Mouse (Mus musculus): ENCODE results near the gene Tbc1d8. TPM values are rescaled to one million over a fixed set of nuclear protein-coding genes. Genes with fewer than 3 reads are reported as not detected.
A peak's percentile ranks its signal among the peaks of the same experiment; 100 is the strongest.

The Tbc1d8 gene
- polyA plus RNA-seq, 1 experiment from 2014 or later = 10.3 TPM

DNA sequence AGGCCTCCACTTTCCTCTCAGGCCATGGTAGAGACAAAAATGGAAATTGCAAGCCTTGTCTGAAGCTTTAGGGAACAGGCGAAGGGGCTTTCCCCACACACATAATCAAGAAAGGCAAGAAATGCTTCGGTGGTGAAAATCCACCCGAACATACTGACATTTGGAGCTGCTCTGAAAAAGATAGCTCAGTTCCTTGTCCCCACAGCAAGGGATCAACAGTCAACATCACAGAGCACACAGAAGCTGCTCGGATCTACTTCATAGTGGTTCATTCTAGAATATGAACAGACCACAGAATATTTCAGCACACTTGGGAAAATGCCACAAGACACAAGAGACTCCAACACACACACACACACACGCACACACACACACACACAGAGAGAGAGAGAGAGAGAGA, 14.6 kb upstream of the Tbc1d8 start:
- H3K4me2 ChIP-seq (ENCODE audit: low read depth, low read length) = no peak overlapping the region
- H3K27ac ChIP-seq (ENCODE audit: low read depth, low read length) = no peak overlapping the region
- H3K4me3 ChIP-seq (ENCODE audit: low read depth, low read length) = no peak overlapping the region
- 91% methylated on average over 5 of the region's 5 CpGs for WGBS
- ATAC-seq (ENCODE audit: low read depth) = no peak
- H3K9me3 ChIP-seq (ENCODE audit: control insufficient read depth, low read length) = no peaks in the 10 kb centered on the region
- no peaks in the 10 kb centered on the region for H3K4me1 ChIP-seq (ENCODE audit: control insufficient read depth, insufficient read depth, low read length)
- no peaks in the 10 kb centered on the region for H3K27me3 ChIP-seq (ENCODE audit: control insufficient read depth, insufficient read depth, low read length)
- H3K9ac ChIP-seq (replicated peaks; ENCODE audit: low read depth, low read length) = no peak overlapping the region
- H3K36me3 ChIP-seq (ENCODE audit: control insufficient read depth, insufficient read depth, low read length) = no peaks in the 10 kb centered on the region

DNA sequence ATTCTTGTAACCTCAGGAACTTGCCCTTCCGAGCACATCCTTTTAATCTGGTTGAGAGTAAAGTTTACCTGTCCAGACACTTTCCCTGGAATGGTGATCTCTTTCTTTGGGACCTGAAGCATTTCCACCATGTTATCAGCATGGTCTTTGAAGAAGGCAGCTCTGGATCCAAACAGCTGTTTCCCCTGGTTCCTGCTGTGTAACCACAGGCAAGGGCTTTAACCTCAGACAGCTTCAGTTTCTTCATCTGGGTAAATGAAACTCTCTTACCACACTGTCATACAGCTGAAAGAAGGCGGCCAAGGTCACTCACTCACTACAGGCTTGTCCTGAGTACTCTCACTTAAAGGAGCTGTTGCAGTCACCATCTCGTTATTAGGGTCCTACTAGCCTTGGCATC, 8.8 kb upstream of the Tbc1d8 start:
- no peak for ATAC-seq (ENCODE audit: low read depth)
- Histone ChIP-seq H3K27me3 (ENCODE audit: control insufficient read depth, insufficient read depth, low read length) (no peaks in the 10 kb centered on the region), H3K36me3 (ENCODE audit: control insufficient read depth, insufficient read depth, low read length) (no peaks in the 10 kb centered on the region), H3K27ac (ENCODE audit: low read depth, low read length) (no peak overlapping the region), H3K9me3 (ENCODE audit: control insufficient read depth, low read length) (no peaks in the 10 kb centered on the region), H3K4me1 (ENCODE audit: control insufficient read depth, insufficient read depth, low read length) (no peaks in the 10 kb centered on the region), H3K4me3 (ENCODE audit: low read depth, low read length) (no peak overlapping the region), H3K4me2 (ENCODE audit: low read depth, low read length) (no peak overlapping the region), H3K9ac (replicated peaks; ENCODE audit: low read depth, low read length) (no peak overlapping the region)
- 88% methylated on average over 3 of the region's 3 CpGs for WGBS

DNA sequence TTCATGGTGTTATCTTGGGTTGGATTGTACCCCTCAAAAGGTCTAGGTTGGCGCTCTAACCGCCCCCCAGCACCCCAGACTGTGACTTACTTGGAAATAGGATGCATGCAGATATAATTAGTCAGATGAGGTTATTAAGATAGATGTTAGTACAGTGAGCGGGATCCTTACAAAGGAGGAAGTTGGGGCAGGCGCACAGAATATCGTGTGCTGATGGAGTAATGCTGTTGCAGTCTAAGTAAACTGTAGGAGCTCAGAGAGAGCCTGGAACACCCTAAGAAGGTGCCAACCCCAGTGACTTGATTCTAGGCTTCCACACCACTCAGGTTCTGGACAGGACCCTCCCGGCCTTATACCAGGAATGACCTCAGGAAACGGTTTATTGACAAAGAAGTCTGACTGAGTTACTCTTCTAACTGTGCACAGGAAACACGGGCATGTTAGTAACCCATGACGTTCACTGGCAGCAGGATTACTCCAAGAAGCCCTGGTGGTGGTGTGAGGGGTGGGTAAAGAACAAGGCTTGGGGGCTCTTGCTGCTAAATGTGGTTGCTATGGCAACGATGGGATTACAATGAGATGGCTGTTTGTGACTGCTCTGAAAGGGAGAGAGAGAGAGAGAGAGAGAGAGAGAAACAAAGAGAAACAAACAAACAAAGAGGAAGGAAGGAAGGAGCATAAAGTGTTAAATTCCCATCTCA, 3.7 kb upstream of the Tbc1d8 start:
- Histone ChIP-seq H3K4me3 (ENCODE audit: low read depth, low read length) (no peak overlapping the region), H3K4me2 (ENCODE audit: low read depth, low read length) (no peak overlapping the region), H3K9ac (replicated peaks; ENCODE audit: low read depth, low read length) (no peak overlapping the region), H3K27me3 (ENCODE audit: control insufficient read depth, insufficient read depth, low read length) (no peaks in the 10 kb centered on the region), H3K4me1 (ENCODE audit: control insufficient read depth, insufficient read depth, low read length) (peaks cover 2% of the 10 kb centered on the region), H3K9me3 (ENCODE audit: control insufficient read depth, low read length) (no peaks in the 10 kb centered on the region), H3K36me3 (ENCODE audit: control insufficient read depth, insufficient read depth, low read length) (no peaks in the 10 kb centered on the region), H3K27ac (ENCODE audit: low read depth, low read length) (no peak overlapping the region)
- WGBS = 55% methylated on average over 10 of the region's 10 CpGs
- no peak for ATAC-seq (ENCODE audit: low read depth)

DNA sequence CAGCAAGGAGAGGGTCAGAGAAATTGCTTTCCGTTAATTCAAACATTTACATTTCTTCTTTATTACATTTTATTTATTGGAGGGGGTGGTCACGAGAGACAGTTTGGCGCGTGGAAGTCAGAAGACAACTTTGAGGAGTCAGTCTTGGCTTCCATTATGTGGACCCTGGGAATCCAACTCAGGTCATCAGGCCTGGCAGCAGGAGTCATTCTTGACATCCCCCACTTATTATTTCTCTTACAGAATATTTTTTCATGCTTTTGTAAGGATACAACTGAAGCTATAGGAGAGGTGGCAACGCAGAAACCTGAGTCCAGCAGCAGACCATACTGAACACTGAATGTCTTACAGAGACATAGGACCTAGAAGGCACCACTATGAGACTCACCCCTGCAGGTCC, 699 bp upstream of the Tbc1d8 start:
- Histone ChIP-seq H3K4me2 (ENCODE audit: low read depth, low read length) (peak overlapping the region; percentile 90), H3K9ac (replicated peaks; ENCODE audit: low read depth, low read length) (no peak overlapping the region), H3K36me3 (ENCODE audit: control insufficient read depth, insufficient read depth, low read length) (no peaks in the 10 kb centered on the region), H3K9me3 (ENCODE audit: control insufficient read depth, low read length) (no peaks in the 10 kb centered on the region), H3K27me3 (ENCODE audit: control insufficient read depth, insufficient read depth, low read length) (no peaks in the 10 kb centered on the region), H3K4me1 (ENCODE audit: control insufficient read depth, insufficient read depth, low read length) (peaks cover 5% of the 10 kb centered on the region), H3K4me3 (ENCODE audit: low read depth, low read length) (no peak overlapping the region; the same call in 1 of the 2 replicates), H3K27ac (ENCODE audit: low read depth, low read length) (no peak overlapping the region)
- 69% methylated on average over 5 of the region's 5 CpGs for WGBS
- no peak for ATAC-seq (ENCODE audit: low read depth)

DNA sequence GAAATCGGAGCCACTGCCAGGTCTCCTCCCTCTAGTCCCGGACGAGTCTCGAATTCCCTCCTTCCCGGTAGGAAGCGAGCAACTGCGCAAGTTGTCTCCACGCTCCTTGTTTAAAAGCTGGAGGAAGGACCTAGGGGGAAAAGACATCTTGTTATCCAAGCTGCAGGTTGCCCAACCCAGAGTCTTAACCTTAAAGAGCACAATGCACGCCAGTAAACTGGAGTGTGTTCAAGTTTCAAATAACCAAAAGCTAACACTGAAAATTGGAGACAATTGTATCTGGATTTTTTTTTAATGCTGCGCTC, 293 bp upstream of the Tbc1d8 start:
- H3K4me2 ChIP-seq (ENCODE audit: low read depth, low read length) = peak overlapping the region; percentile 90
- peaks cover 5% of the 10 kb centered on the region for H3K4me1 ChIP-seq (ENCODE audit: control insufficient read depth, insufficient read depth, low read length)
- no peak; the same call in 1 of the 2 replicates for ATAC-seq (ENCODE audit: low read depth)
- no peaks in the 10 kb centered on the region for H3K36me3 ChIP-seq (ENCODE audit: control insufficient read depth, insufficient read depth, low read length)
- no peaks in the 10 kb centered on the region for H3K27me3 ChIP-seq (ENCODE audit: control insufficient read depth, insufficient read depth, low read length)
- peak overlapping the region; percentile 63 for H3K9ac ChIP-seq (replicated peaks; ENCODE audit: low read depth, low read length)
- WGBS = 5% methylated on average over 10 of the region's 10 CpGs
- peak overlapping the region; percentile 72 for H3K4me3 ChIP-seq (ENCODE audit: low read depth, low read length)
- H3K9me3 ChIP-seq (ENCODE audit: control insufficient read depth, low read length) = no peaks in the 10 kb centered on the region
- H3K27ac ChIP-seq (ENCODE audit: low read depth, low read length) = peak overlapping the region; percentile 74

DNA sequence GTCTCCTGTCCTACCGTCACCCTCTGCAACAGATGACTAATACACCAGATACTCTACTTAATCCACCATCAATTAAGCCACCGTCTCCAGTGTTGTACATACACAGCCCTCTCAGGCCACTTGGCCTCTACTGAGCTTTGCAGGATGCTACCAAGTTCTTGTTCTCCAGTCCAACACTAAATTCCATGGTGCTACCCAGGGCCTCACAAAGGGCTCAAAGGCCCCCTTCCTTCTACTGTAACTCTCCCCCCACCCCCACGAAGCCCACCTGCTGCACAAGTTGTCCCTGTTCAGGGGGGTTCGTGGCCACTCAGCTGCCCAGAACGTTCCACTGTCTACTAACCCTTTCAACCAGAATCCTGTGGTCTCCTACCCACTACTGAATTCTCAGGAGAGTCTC, 1.5 kb downstream of the Tbc1d8 start:
- Histone ChIP-seq H3K4me1 (ENCODE audit: control insufficient read depth, insufficient read depth, low read length) (peaks cover 5% of the 10 kb centered on the region), H3K27ac (ENCODE audit: low read depth, low read length) (no peak overlapping the region), H3K36me3 (ENCODE audit: control insufficient read depth, insufficient read depth, low read length) (no peaks in the 10 kb centered on the region), H3K9me3 (ENCODE audit: control insufficient read depth, low read length) (no peaks in the 10 kb centered on the region), H3K9ac (replicated peaks; ENCODE audit: low read depth, low read length) (no peak overlapping the region), H3K4me3 (ENCODE audit: low read depth, low read length) (peak overlapping the region; percentile 72; the same call in 1 of the 2 replicates), H3K4me2 (ENCODE audit: low read depth, low read length) (peak overlapping the region; percentile 90), H3K27me3 (ENCODE audit: control insufficient read depth, insufficient read depth, low read length) (no peaks in the 10 kb centered on the region)
- ATAC-seq (ENCODE audit: low read depth) = no peak
- 78% methylated on average over 5 of the region's 5 CpGs for WGBS

DNA sequence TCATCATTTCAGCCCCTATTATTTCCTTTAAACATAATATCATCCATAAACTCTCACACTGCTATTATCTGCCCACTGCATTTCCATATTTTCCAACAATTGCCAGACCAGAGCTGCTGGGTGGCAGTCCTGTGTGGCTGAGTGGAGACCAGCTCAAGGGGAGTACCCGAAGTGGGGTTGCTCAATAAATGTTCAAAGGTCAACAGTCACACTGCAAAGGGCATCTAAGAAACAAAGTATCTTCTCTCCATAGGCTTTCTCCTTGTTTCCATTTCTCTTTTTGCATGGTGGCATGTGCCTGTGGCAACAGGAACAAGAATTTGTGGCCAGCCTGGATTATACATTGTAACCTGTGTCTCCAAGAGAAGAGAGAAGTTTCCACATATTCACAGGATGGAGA, 2.2 kb downstream of the Tbc1d8 start:
- Histone ChIP-seq H3K9ac (replicated peaks; ENCODE audit: low read depth, low read length) (no peak overlapping the region), H3K36me3 (ENCODE audit: control insufficient read depth, insufficient read depth, low read length) (no peaks in the 10 kb centered on the region), H3K4me1 (ENCODE audit: control insufficient read depth, insufficient read depth, low read length) (peaks cover 5% of the 10 kb centered on the region), H3K9me3 (ENCODE audit: control insufficient read depth, low read length) (no peaks in the 10 kb centered on the region), H3K27ac (ENCODE audit: low read depth, low read length) (no peak overlapping the region), H3K4me2 (ENCODE audit: low read depth, low read length) (no peak overlapping the region), H3K27me3 (ENCODE audit: control insufficient read depth, insufficient read depth, low read length) (no peaks in the 10 kb centered on the region), H3K4me3 (ENCODE audit: low read depth, low read length) (no peak overlapping the region)
- WGBS = 80% methylated on average over 1 of the region's 1 CpGs
- no peak for ATAC-seq (ENCODE audit: low read depth)

DNA sequence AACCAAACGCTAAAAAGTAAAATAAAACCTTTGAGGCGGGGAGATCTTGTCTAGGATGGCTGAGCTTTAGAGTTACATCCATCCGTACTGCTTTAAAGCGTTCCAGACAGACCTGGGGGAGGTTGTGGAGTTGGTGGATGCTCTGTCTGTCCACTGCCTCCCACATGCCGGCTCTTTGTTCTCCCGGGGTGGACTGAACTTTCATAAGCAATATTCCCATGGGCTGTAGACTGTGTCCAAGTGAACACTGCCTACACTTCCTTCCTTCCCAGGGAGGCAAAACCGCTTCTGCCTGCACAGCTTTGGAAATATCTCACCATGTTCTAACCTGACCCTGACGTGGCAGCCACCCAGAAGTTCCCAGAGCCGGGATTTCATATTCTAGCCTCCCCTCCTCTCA, 4.0 kb downstream of the Tbc1d8 start:
- H3K36me3 ChIP-seq (ENCODE audit: control insufficient read depth, insufficient read depth, low read length) = no peaks in the 10 kb centered on the region
- H3K9ac ChIP-seq (replicated peaks; ENCODE audit: low read depth, low read length) = no peak overlapping the region
- H3K4me1 ChIP-seq (ENCODE audit: control insufficient read depth, insufficient read depth, low read length) = peaks cover 5% of the 10 kb centered on the region
- no peak for ATAC-seq (ENCODE audit: low read depth)
- H3K27ac ChIP-seq (ENCODE audit: low read depth, low read length) = no peak overlapping the region
- H3K27me3 ChIP-seq (ENCODE audit: control insufficient read depth, insufficient read depth, low read length) = no peaks in the 10 kb centered on the region
- H3K9me3 ChIP-seq (ENCODE audit: control insufficient read depth, low read length) = no peaks in the 10 kb centered on the region
- H3K4me2 ChIP-seq (ENCODE audit: low read depth, low read length) = no peak overlapping the region
- WGBS = 87% methylated on average over 9 of the region's 9 CpGs
- H3K4me3 ChIP-seq (ENCODE audit: low read depth, low read length) = no peak overlapping the region

DNA sequence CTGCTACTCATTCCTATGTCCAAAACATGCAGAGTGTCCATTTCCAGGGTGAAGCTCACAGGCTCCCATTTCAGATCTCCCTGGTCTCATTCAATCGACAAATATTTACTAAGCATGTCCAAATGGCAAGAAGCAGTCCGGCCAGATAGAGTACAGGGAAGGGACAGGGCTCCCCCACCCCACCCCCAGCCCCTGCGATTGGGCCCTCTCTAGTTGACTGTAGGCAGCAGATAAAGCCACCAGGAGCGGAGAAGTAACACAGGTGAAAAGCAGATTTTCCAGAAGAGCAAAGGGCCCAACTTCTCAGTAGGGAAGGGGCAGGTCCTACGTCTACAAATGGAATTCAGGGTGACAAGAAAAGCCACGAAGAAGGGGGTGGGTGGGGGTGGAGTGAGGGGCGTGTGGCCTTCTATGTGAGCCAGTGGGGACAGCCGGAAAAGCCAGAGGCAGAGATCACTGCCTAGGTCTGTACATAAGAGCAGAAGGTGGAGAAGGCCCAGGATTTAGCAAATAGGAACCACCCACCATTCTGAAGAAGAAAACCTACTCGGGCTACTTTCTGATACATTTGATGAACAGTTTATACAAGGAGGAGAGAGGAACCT, 7.2 kb downstream of the Tbc1d8 start:
- no peaks in the 10 kb centered on the region for H3K36me3 ChIP-seq (ENCODE audit: control insufficient read depth, insufficient read depth, low read length)
- no peak overlapping the region for H3K4me3 ChIP-seq (ENCODE audit: low read depth, low read length)
- ATAC-seq (ENCODE audit: low read depth) = no peak
- H3K27ac ChIP-seq (ENCODE audit: low read depth, low read length) = no peak overlapping the region
- no peak overlapping the region for H3K4me2 ChIP-seq (ENCODE audit: low read depth, low read length)
- WGBS = 88% methylated on average over 9 of the region's 9 CpGs
- H3K4me1 ChIP-seq (ENCODE audit: control insufficient read depth, insufficient read depth, low read length) = no peaks in the 10 kb centered on the region
- H3K27me3 ChIP-seq (ENCODE audit: control insufficient read depth, insufficient read depth, low read length) = no peaks in the 10 kb centered on the region
- no peaks in the 10 kb centered on the region for H3K9me3 ChIP-seq (ENCODE audit: control insufficient read depth, low read length)
- H3K9ac ChIP-seq (replicated peaks; ENCODE audit: low read depth, low read length) = no peak overlapping the region
